Comparison of ENCODE assay signal across 15 mouse cellular contexts in the genomic region with DNA sequence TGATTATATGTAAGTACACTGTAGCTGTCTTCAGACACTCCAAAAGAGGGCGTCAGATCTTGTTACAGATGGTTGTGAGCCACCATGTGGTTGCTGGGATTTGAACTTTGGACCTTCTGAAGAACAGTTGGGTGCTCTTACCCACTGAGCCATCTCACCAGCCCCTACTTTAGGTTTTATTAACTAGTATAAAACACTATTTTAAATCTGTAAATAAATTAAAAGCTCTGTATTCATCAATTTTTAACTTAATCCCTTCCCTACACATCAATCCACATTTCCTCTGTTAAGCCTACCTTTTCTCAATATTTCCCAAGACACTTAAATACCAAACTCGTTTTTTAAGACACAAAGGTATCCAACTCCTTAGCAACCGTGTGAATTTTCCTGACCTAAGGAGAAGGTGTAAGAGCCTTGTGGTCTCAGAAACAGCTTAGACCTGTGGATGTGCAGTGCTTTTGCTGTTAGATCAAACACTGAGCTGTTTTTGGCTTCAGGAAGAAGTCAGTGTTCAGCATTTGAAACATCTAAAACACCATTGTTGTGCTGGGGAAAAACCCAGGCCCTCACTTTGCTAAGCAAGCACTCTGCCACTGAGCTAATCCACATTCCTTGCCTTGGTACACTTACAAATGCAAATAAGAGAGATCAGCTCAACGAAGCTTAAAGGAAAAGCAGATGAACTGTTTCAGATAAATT. TPM values are rescaled to one million over a fixed set of nuclear protein-coding genes. Genes with fewer than 3 reads are reported as not detected.
DNase-seq lines count a peak whose midpoint lies in the region; ATAC-seq and TF ChIP-seq lines count a peak whose summit lies in the region.
"Had no signal": no experiment of that assay in that cellular context is flagged by ENCODE, and none has a peak within 500 bp of the region (broad histone marks: within the 10 kb centered on the region; RNA-seq: fewer than 3 reads in every experiment).

No protein-coding gene starts in this region.

- H3K9ac ChIP-seq in kidney, embryonic 16.5 days (replicated peaks; ENCODE audit: low read length), result no peak overlapping the region
- no peak overlapping the region for H3K9ac ChIP-seq in limb, embryonic 12.5 days (replicated peaks)
- H3K9ac ChIP-seq in midbrain, embryonic 15.5 days, result no peak overlapping the region
- H3K9ac ChIP-seq: embryonic facial prominence, embryonic 15.5 days; neural tube, embryonic 13.5 days had no signal

- no peak overlapping the region for H3K4me2 ChIP-seq in kidney, embryonic 16.5 days (replicated peaks; ENCODE audit: low read depth, low read length)
- H3K4me2 ChIP-seq in limb, embryonic 12.5 days, result no peak overlapping the region
- no peak overlapping the region for H3K4me2 ChIP-seq in midbrain, embryonic 15.5 days
- H3K4me2 ChIP-seq: embryonic facial prominence, embryonic 15.5 days; neural tube, embryonic 13.5 days had no signal

- H3K27ac ChIP-seq in kidney, embryonic 16.5 days (ENCODE audit: low read length), result peak overlapping the region; percentile 65; the same call in 1 of the 2 replicates
- 0 out of 2 replicates have a peak overlapping the region, but pooled peaks have one; percentile 18 for H3K27ac ChIP-seq in limb, embryonic 12.5 days
- no peak overlapping the region for H3K27ac ChIP-seq in midbrain, embryonic 15.5 days
- H3K27ac ChIP-seq: embryonic facial prominence, embryonic 15.5 days; neural tube, embryonic 13.5 days had no signal

- no peaks in the 10 kb centered on the region for H3K9me3 ChIP-seq in kidney, embryonic 16.5 days (ENCODE audit: low read length)
- H3K9me3 ChIP-seq in limb, embryonic 12.5 days, result no peaks in the 10 kb centered on the region
- no peaks in the 10 kb centered on the region for H3K9me3 ChIP-seq in midbrain, embryonic 15.5 days
- H3K9me3 ChIP-seq: embryonic facial prominence, embryonic 15.5 days; neural tube, embryonic 13.5 days had no signal

- no peak for DNase-seq in kidney, adult 9 months
- peak; percentile 80 for DNase-seq in brain, embryonic 14.5 days (ENCODE audit: low read depth)
- DNase-seq in adrenal gland, postnatal 10 days, result no peak
- no peak for DNase-seq in urinary bladder, postnatal 4 days (ENCODE audit: low spot score in 2 of 2)
- DNase-seq: adrenal gland, adult 8-10 months; cerebellum, postnatal 25 days; heart, postnatal 36 days; thymus, adult 2 months had no signal

- TF ChIP-seq CTCF in brain, embryonic 14.5 days (IDR thresholded peaks at IDR 0.05; ENCODE audit: borderline replicate concordance, extremely low read depth, insufficient read depth, insufficient read length), result no peak

- 51% methylated on average over 4 of the region's 4 CpGs for WGBS in kidney, embryonic 16.5 days
- 45% methylated on average over 4 of the region's 4 CpGs for WGBS in limb, embryonic 12.5 days
- 11% methylated on average over 4 of the region's 4 CpGs for WGBS in midbrain, embryonic 15.5 days

- no peaks in the 10 kb centered on the region for H3K36me3 ChIP-seq in kidney, embryonic 16.5 days (ENCODE audit: insufficient read depth, low read length)
- no peaks in the 10 kb centered on the region for H3K36me3 ChIP-seq in limb, embryonic 12.5 days
- no peaks in the 10 kb centered on the region for H3K36me3 ChIP-seq in midbrain, embryonic 15.5 days (replicated peaks)
- H3K36me3 ChIP-seq: embryonic facial prominence, embryonic 15.5 days; neural tube, embryonic 13.5 days had no signal

- TF ChIP-seq POLR2A in brain, embryonic 14.5 days (IDR thresholded peaks at IDR 0.05; ENCODE audit: borderline replicate concordance, extremely low read depth, insufficient read depth, insufficient read length, poor library complexity, severe bottlenecking), result no peak

- ATAC-seq in kidney, embryonic 16.5 days (ENCODE audit: low FRiP score, low TSS enrichment), result no peak
- ATAC-seq in limb, embryonic 12.5 days (ENCODE audit: insufficient number of reproducible peaks, insufficient read depth, low FRiP score, low TSS enrichment, low read depth), result no peak
- ATAC-seq in midbrain, embryonic 15.5 days (replicated peaks), result 0 out of 2 replicates have a peak, but pooled peaks have one; percentile 50
- ATAC-seq in megakaryocyte-erythroid progenitor cell, adult 5-6 weeks (replicated peaks; ENCODE audit: low FRiP score, low TSS enrichment, poor library complexity, severe bottlenecking), result no peak

- peaks cover 4% of the 10 kb centered on the region; the same call in 1 of the 2 replicates for H3K4me1 ChIP-seq in kidney, embryonic 16.5 days (ENCODE audit: insufficient read depth, low read length)
- peaks cover 13% of the 10 kb centered on the region for H3K4me1 ChIP-seq in limb, embryonic 12.5 days (replicated peaks)
- H3K4me1 ChIP-seq in midbrain, embryonic 15.5 days, result peaks cover 5% of the 10 kb centered on the region; the same call in 1 of the 2 replicates
- H3K4me1 ChIP-seq: embryonic facial prominence, embryonic 15.5 days; neural tube, embryonic 13.5 days had no signal

- H3K27me3 ChIP-seq in kidney, embryonic 16.5 days (ENCODE audit: insufficient read depth, low read length), result no peaks in the 10 kb centered on the region
- H3K27me3 ChIP-seq in limb, embryonic 12.5 days, result no peaks in the 10 kb centered on the region
- no peaks in the 10 kb centered on the region for H3K27me3 ChIP-seq in midbrain, embryonic 15.5 days (replicated peaks)
- H3K27me3 ChIP-seq: embryonic facial prominence, embryonic 15.5 days; neural tube, embryonic 13.5 days had no signal

- no peak overlapping the region for H3K4me3 ChIP-seq in kidney, embryonic 16.5 days (ENCODE audit: low read length)
- H3K4me3 ChIP-seq in limb, embryonic 12.5 days (replicated peaks), result no peak overlapping the region
- no peak overlapping the region for H3K4me3 ChIP-seq in midbrain, embryonic 15.5 days
- H3K4me3 ChIP-seq: embryonic facial prominence, embryonic 15.5 days; neural tube, embryonic 13.5 days had no signal

RNA-seq across cellular contexts. Expression of gene Lix1, which starts 22.3 kb away (rescaled TPM):
- polyA plus RNA-seq in kidney, embryonic 16.5 days (2015; fragmentation: Nextera tagmentation; extraction: Ambion mirVana), result 4.1 and 4.8 TPM in 2 replicates
- 10.3 and 15.1 TPM in 2 replicates for polyA plus RNA-seq in brain, embryonic 14.5 days (2012; rRNA removed)
- polyA plus RNA-seq in limb, embryonic 12.5 days (2016; fragmentation: Nextera tagmentation; extraction: Ambion mirVana), result 35.1 and 38.9 TPM in 2 replicates
- polyA plus RNA-seq in midbrain, embryonic 15.5 days (2015; fragmentation: Nextera tagmentation; extraction: Ambion mirVana), result 10.0 and 11.4 TPM in 2 replicates
- not detected in 2 replicates for total RNA-seq in megakaryocyte-erythroid progenitor cell, adult 5-6 weeks (2014; fragmentation: Nextera tagmentation)
- total RNA-seq in megakaryocyte-erythroid progenitor cell, adult 5-6 weeks (2017), result not detected in 2 replicates
- total RNA-seq in adrenal gland, postnatal 10 days (2021), result 10 to 100 TPM in 1 of 2 experiments, 1 to 10 TPM in 1; 7.7 to 10.5 TPM
- total RNA-seq: megakaryocyte progenitor cell, adult 5-6 weeks had no signal

RNA-seq across cellular contexts. Expression of gene Riok2, which starts 50.6 kb away (rescaled TPM):
- polyA plus RNA-seq in kidney, embryonic 16.5 days (2015; fragmentation: Nextera tagmentation; extraction: Ambion mirVana), result 30.0 and 33.3 TPM in 2 replicates
- polyA plus RNA-seq in brain, embryonic 14.5 days (2012; rRNA removed), result 24.7 and 29.3 TPM in 2 replicates
- 34.2 TPM in 2 replicates for polyA plus RNA-seq in limb, embryonic 12.5 days (2016; fragmentation: Nextera tagmentation; extraction: Ambion mirVana)
- 20.4 and 24.0 TPM in 2 replicates for polyA plus RNA-seq in midbrain, embryonic 15.5 days (2015; fragmentation: Nextera tagmentation; extraction: Ambion mirVana)
- total RNA-seq in megakaryocyte-erythroid progenitor cell, adult 5-6 weeks (2014; fragmentation: Nextera tagmentation), result 40.4 and 47.6 TPM in 2 replicates
- total RNA-seq in megakaryocyte-erythroid progenitor cell, adult 5-6 weeks (2017), result 81.0 and 88.3 TPM in 2 replicates
- 10 to 100 TPM; 22.1 to 24.3 TPM for total RNA-seq in adrenal gland, postnatal 10 days (2021)
